Mouse (Mus musculus): ENCODE measurements around the gene Cwc22. TPM values are rescaled to one million over a fixed set of nuclear protein-coding genes. Genes with fewer than 3 reads are reported as not detected.

Gene Cwc22
- polyA plus RNA-seq, 1 experiment from 2014 or later = 36.6 TPM

GRCm38 (mm10) chr2:77959341-77959740, 13.2 kb upstream of the Cwc22 start:
- no peaks in the 10 kb centered on the region for H3K27me3 ChIP-seq (ENCODE audit: control insufficient read depth, insufficient read depth, low read length)
- no peaks in the 10 kb centered on the region for H3K9me3 ChIP-seq (ENCODE audit: control insufficient read depth, low read length)
- no peak overlapping the region for H3K27ac ChIP-seq (ENCODE audit: low read depth, low read length)
- no peak overlapping the region for H3K4me3 ChIP-seq (ENCODE audit: low read length)
- H3K36me3 ChIP-seq (ENCODE audit: control insufficient read depth, insufficient read depth, low read length) = no peaks in the 10 kb centered on the region
- WGBS = 91% methylated on average over 1 of the region's 1 CpGs
- no peak overlapping the region for H3K4me2 ChIP-seq (replicated peaks; ENCODE audit: low read depth, low read length)
- no peak for ATAC-seq (ENCODE audit: low FRiP score, low TSS enrichment)
- H3K4me1 ChIP-seq (ENCODE audit: control insufficient read depth, insufficient read depth, low read length) = no peaks in the 10 kb centered on the region
- H3K9ac ChIP-seq (ENCODE audit: low read depth, low read length) = no peak overlapping the region

DNA sequence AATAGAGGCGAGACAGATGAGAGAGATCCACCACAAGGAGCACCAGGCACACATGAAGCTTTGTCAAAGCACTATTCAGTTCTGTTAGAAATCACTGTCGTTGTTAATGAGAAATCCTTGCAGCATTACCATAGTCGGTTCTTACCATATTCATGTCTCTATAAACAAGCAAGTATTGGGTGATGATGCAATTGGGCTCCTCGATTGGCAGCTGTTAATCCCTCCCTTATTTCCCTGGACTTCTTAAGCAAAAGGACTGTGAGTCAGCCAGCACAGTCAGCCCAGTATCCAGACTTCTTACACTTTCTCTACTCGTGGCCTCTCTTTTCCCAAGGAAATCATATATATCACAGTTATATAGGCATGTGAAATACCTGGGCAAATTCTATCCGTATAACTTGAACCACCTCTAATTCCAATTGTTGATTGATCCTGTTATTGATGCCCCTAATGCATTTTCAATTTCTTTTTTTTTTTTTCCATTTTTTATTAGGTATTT, 5.3 kb upstream of the Cwc22 start:
- Histone ChIP-seq H3K9ac (ENCODE audit: low read depth, low read length) (no peak overlapping the region), H3K9me3 (ENCODE audit: control insufficient read depth, low read length) (no peaks in the 10 kb centered on the region), H3K27me3 (ENCODE audit: control insufficient read depth, insufficient read depth, low read length) (no peaks in the 10 kb centered on the region), H3K4me1 (ENCODE audit: control insufficient read depth, insufficient read depth, low read length) (no peaks in the 10 kb centered on the region), H3K4me3 (ENCODE audit: low read length) (no peak overlapping the region), H3K36me3 (ENCODE audit: control insufficient read depth, insufficient read depth, low read length) (no peaks in the 10 kb centered on the region), H3K27ac (ENCODE audit: low read depth, low read length) (no peak overlapping the region), H3K4me2 (replicated peaks; ENCODE audit: low read depth, low read length) (no peak overlapping the region)
- WGBS = 87% methylated on average over 6 of the region's 6 CpGs
- ATAC-seq (ENCODE audit: low FRiP score, low TSS enrichment) = no peak

- Histone ChIP-seq H3K9me3 (ENCODE audit: control insufficient read depth, low read length) (no peaks in the 10 kb centered on the region), H3K27me3 (ENCODE audit: control insufficient read depth, insufficient read depth, low read length) (no peaks in the 10 kb centered on the region), H3K4me2 (replicated peaks; ENCODE audit: low read depth, low read length) (no peak overlapping the region), H3K4me3 (ENCODE audit: low read length) (no peak overlapping the region), H3K36me3 (ENCODE audit: control insufficient read depth, insufficient read depth, low read length) (no peaks in the 10 kb centered on the region), H3K9ac (ENCODE audit: low read depth, low read length) (no peak overlapping the region), H3K4me1 (ENCODE audit: control insufficient read depth, insufficient read depth, low read length) (peaks cover 2% of the 10 kb centered on the region; the same call in 1 of the 2 replicates), H3K27ac (ENCODE audit: low read depth, low read length) (no peak overlapping the region)
- WGBS = 67% methylated on average over 1 of the region's 1 CpGs
- no peak for ATAC-seq (ENCODE audit: low FRiP score, low TSS enrichment)
Observed at GRCm38 (mm10) chr2:77950111-77950510, 3.9 kb upstream of the Cwc22 start.

DNA sequence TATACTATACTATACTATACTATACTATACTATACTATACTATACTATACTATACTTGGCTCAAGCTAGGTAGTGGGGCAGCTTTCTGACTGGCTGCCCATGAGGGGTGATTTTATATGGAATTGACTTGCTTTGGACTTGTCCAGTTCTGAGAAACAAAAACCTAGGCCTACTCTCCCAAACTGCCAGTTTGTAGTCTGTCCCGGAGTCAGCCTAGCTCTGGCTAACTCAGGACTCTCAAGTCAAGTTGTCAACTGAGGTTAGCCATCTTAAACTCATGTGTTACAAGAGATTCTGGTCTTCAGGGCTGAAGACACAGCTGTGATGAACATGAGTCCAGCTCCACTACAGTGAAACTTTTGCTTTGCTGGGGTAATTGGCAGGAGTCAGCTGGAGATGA, 3.3 kb upstream of the Cwc22 start:
- H3K36me3 ChIP-seq (ENCODE audit: control insufficient read depth, insufficient read depth, low read length) = no peaks in the 10 kb centered on the region
- no peak overlapping the region for H3K4me2 ChIP-seq (replicated peaks; ENCODE audit: low read depth, low read length)
- H3K4me1 ChIP-seq (ENCODE audit: control insufficient read depth, insufficient read depth, low read length) = peaks cover 6% of the 10 kb centered on the region; the same call in 1 of the 2 replicates
- no peak overlapping the region for H3K4me3 ChIP-seq (ENCODE audit: low read length)
- no peaks in the 10 kb centered on the region for H3K9me3 ChIP-seq (ENCODE audit: control insufficient read depth, low read length)
- no peak overlapping the region for H3K9ac ChIP-seq (ENCODE audit: low read depth, low read length)
- no peak for ATAC-seq (ENCODE audit: low FRiP score, low TSS enrichment)
- H3K27me3 ChIP-seq (ENCODE audit: control insufficient read depth, insufficient read depth, low read length) = no peaks in the 10 kb centered on the region
- no peak overlapping the region for H3K27ac ChIP-seq (ENCODE audit: low read depth, low read length)
- 76% methylated on average over 1 of the region's 1 CpGs for WGBS

DNA sequence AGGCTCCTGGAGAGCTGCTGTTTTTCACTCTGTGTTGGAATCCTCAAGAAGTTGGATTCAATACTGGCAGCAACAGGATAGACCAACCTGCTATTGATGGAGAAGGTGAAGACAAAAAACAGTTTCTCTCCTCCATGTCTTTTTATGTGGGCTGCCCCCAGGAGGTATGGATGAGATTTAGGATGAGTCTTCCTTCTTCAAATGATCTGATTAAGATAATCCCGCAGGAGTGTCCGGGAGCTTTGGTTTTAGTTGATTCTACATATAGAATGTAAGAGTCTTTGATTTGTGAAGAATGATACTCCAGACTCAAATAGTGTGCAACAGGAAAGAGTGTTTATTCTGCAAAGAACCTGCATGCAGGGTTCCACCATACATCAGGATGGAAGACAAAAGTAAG, 2.7 kb upstream of the Cwc22 start:
- Histone ChIP-seq H3K4me3 (ENCODE audit: low read length) (no peak overlapping the region), H3K4me1 (ENCODE audit: control insufficient read depth, insufficient read depth, low read length) (peaks cover 6% of the 10 kb centered on the region; the same call in 1 of the 2 replicates), H3K27me3 (ENCODE audit: control insufficient read depth, insufficient read depth, low read length) (no peaks in the 10 kb centered on the region), H3K9ac (ENCODE audit: low read depth, low read length) (no peak overlapping the region), H3K27ac (ENCODE audit: low read depth, low read length) (no peak overlapping the region), H3K9me3 (ENCODE audit: control insufficient read depth, low read length) (no peaks in the 10 kb centered on the region), H3K36me3 (ENCODE audit: control insufficient read depth, insufficient read depth, low read length) (no peaks in the 10 kb centered on the region), H3K4me2 (replicated peaks; ENCODE audit: low read depth, low read length) (no peak overlapping the region)
- 91% methylated on average over 2 of the region's 2 CpGs for WGBS
- no peak for ATAC-seq (ENCODE audit: low FRiP score, low TSS enrichment)

GRCm38 (mm10) chr2:77948126-77948525, 2.0 kb upstream of the Cwc22 start:
- 89% methylated on average over 1 of the region's 1 CpGs for WGBS
- no peaks in the 10 kb centered on the region for H3K27me3 ChIP-seq (ENCODE audit: control insufficient read depth, insufficient read depth, low read length)
- H3K4me1 ChIP-seq (ENCODE audit: control insufficient read depth, insufficient read depth, low read length) = peaks cover 6% of the 10 kb centered on the region; the same call in 1 of the 2 replicates
- ATAC-seq (ENCODE audit: low FRiP score, low TSS enrichment) = no peak
- no peaks in the 10 kb centered on the region for H3K36me3 ChIP-seq (ENCODE audit: control insufficient read depth, insufficient read depth, low read length)
- H3K9me3 ChIP-seq (ENCODE audit: control insufficient read depth, low read length) = no peaks in the 10 kb centered on the region
- no peak overlapping the region for H3K27ac ChIP-seq (ENCODE audit: low read depth, low read length)
- H3K4me2 ChIP-seq (replicated peaks; ENCODE audit: low read depth, low read length) = no peak overlapping the region
- no peak overlapping the region for H3K4me3 ChIP-seq (ENCODE audit: low read length)
- no peak overlapping the region for H3K9ac ChIP-seq (ENCODE audit: low read depth, low read length)

DNA sequence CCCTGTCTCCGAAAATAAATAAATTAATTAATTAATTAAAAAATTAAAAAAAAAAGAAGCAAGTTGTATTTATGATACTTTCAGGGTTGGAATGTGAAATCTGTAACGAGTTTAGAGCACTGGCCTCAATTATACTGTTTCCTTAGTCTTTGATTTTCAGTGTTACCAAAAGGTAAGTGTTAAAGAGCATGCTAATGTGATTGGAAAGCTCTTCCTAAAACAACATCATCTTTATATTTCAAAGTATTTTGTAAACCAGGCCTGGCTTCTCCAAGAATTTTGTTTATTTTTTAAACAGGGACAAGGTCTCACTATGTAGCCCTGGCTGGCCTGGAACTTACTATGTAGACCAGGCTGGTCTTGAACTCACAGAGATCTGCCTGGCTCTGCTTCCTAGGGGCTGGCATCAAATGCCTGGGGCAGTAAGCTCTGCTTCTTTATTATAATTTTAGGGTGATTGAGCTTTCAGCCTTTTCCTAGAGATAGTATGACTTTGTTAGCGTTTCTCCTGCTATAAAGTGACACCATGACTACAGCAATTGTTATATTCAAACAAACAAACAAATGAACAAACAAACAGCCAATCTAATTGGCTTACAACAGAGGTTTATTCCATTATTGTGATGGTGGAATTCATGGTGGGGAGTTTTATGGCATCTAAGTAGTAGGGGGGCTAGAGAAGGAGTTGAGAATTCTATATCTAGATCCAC, 1.1 kb upstream of the Cwc22 start:
- Histone ChIP-seq H3K9ac (ENCODE audit: low read depth, low read length) (no peak overlapping the region), H3K27ac (ENCODE audit: low read depth, low read length) (no peak overlapping the region), H3K9me3 (ENCODE audit: control insufficient read depth, low read length) (no peaks in the 10 kb centered on the region), H3K4me2 (replicated peaks; ENCODE audit: low read depth, low read length) (no peak overlapping the region), H3K27me3 (ENCODE audit: control insufficient read depth, insufficient read depth, low read length) (no peaks in the 10 kb centered on the region), H3K4me3 (ENCODE audit: low read length) (no peak overlapping the region), H3K4me1 (ENCODE audit: control insufficient read depth, insufficient read depth, low read length) (peaks cover 6% of the 10 kb centered on the region; the same call in 1 of the 2 replicates), H3K36me3 (ENCODE audit: control insufficient read depth, insufficient read depth, low read length) (no peaks in the 10 kb centered on the region)
- WGBS = 74% methylated on average over 3 of the region's 3 CpGs
- no peak for ATAC-seq (ENCODE audit: low FRiP score, low TSS enrichment)

- H3K9me3 ChIP-seq (ENCODE audit: control insufficient read depth, low read length) = no peaks in the 10 kb centered on the region
- no peak; the same call in 1 of the 2 replicates for ATAC-seq (ENCODE audit: low FRiP score, low TSS enrichment)
- no peaks in the 10 kb centered on the region; the same call in 1 of the 2 replicates for H3K36me3 ChIP-seq (ENCODE audit: control insufficient read depth, insufficient read depth, low read length)
- WGBS = 52% methylated on average over 8 of the region's 8 CpGs
- peak overlapping the region; percentile 79 for H3K4me2 ChIP-seq (replicated peaks; ENCODE audit: low read depth, low read length)
- H3K9ac ChIP-seq (ENCODE audit: low read depth, low read length) = peak overlapping the region; percentile 87
- H3K4me3 ChIP-seq (ENCODE audit: low read length) = peak overlapping the region; percentile 82
- H3K4me1 ChIP-seq (ENCODE audit: control insufficient read depth, insufficient read depth, low read length) = peaks cover 6% of the 10 kb centered on the region; the same call in 1 of the 2 replicates
- H3K27ac ChIP-seq (ENCODE audit: low read depth, low read length) = no peak overlapping the region
- H3K27me3 ChIP-seq (ENCODE audit: control insufficient read depth, insufficient read depth, low read length) = no peaks in the 10 kb centered on the region
Observed at GRCm38 (mm10) chr2:77944860-77945595, 1.1 kb downstream of the Cwc22 start.

GRCm38 (mm10) chr2:77944281-77944680, 1.9 kb downstream of the Cwc22 start:
- ATAC-seq (ENCODE audit: low FRiP score, low TSS enrichment) = no peak
- Histone ChIP-seq H3K36me3 (ENCODE audit: control insufficient read depth, insufficient read depth, low read length) (peaks cover 4% of the 10 kb centered on the region; the same call in 1 of the 2 replicates), H3K4me3 (ENCODE audit: low read length) (0 out of 2 replicates have a peak overlapping the region, but pooled peaks have one; percentile 82), H3K9ac (ENCODE audit: low read depth, low read length) (no peak overlapping the region), H3K27ac (ENCODE audit: low read depth, low read length) (no peak overlapping the region), H3K4me1 (ENCODE audit: control insufficient read depth, insufficient read depth, low read length) (peaks cover 6% of the 10 kb centered on the region; the same call in 1 of the 2 replicates), H3K27me3 (ENCODE audit: control insufficient read depth, insufficient read depth, low read length) (no peaks in the 10 kb centered on the region), H3K4me2 (replicated peaks; ENCODE audit: low read depth, low read length) (no peak overlapping the region), H3K9me3 (ENCODE audit: control insufficient read depth, low read length) (no peaks in the 10 kb centered on the region)
- 95% methylated on average over 5 of the region's 5 CpGs for WGBS

Data from kidney, embryonic 14.5 days (tissue).